11 mouse cellular contexts compared by ENCODE assay signal in the genomic region with DNA sequence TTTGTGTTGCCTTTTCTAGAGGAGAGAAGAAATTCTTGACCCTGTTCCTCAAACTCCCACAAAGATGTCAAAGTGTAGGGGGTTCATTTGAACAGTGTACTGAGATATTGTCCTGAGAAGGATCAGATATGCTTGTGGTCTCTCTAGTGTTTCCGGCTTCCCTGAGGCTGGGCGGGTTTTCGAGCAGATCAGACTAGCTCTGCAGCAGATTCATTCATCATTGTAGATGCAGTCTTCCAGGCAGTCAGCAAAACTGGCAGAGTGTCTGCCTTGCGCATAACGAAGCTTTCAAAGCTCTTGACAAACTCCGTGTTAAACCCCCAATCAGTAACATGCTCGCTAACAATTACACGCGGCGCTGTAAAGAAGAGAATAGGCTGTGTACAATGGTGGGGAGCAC.
DNase-seq lines count a peak whose midpoint lies in the region; ATAC-seq and TF ChIP-seq lines count a peak whose summit lies in the region.
"Had no signal": no experiment of that assay in that cellular context is flagged by ENCODE, and none has a peak within 500 bp of the region (broad histone marks: within the 10 kb centered on the region; RNA-seq: fewer than 3 reads in every experiment).

No protein-coding gene starts in this region.

- peak; percentile 68 for ATAC-seq in hindbrain, embryonic 16.5 days
- no peak for ATAC-seq in hindbrain, embryonic 11.5 days (ENCODE audit: low FRiP score)
- ATAC-seq in neural tube, embryonic 15.5 days (ENCODE audit: low FRiP score) = no peak

- H3K27me3 ChIP-seq in hindbrain, embryonic 16.5 days (replicated peaks; ENCODE audit: control insufficient read depth, insufficient read depth, low read length) = no peaks in the 10 kb centered on the region
- H3K27me3 ChIP-seq in hindbrain, embryonic 11.5 days (ENCODE audit: control insufficient read depth, insufficient read depth, low read length) = no peaks in the 10 kb centered on the region
- no peaks in the 10 kb centered on the region for H3K27me3 ChIP-seq in neural tube, embryonic 15.5 days (replicated peaks)
- no peaks in the 10 kb centered on the region for H3K27me3 ChIP-seq in heart, adult 2 months (ENCODE audit: control insufficient read depth, insufficient read depth, low read length)
- H3K27me3 ChIP-seq: neural tube, embryonic 13.5 days had no signal

- no peaks in the 10 kb centered on the region for H3K36me3 ChIP-seq in hindbrain, embryonic 16.5 days (ENCODE audit: control insufficient read depth, insufficient read depth, low read length)
- no peaks in the 10 kb centered on the region for H3K36me3 ChIP-seq in hindbrain, embryonic 11.5 days (ENCODE audit: control insufficient read depth, insufficient read depth, low read length)
- no peaks in the 10 kb centered on the region for H3K36me3 ChIP-seq in neural tube, embryonic 15.5 days
- H3K36me3 ChIP-seq in heart, adult 2 months (ENCODE audit: control insufficient read depth, insufficient read depth, low read length) = no peaks in the 10 kb centered on the region
- H3K36me3 ChIP-seq: neural tube, embryonic 13.5 days had no signal

- TF ChIP-seq EP300 in heart, adult 2 months (IDR thresholded peaks at IDR 0.05; ENCODE audit: insufficient read depth, low read depth, low read length) = no peak

- no peak overlapping the region for H3K9ac ChIP-seq in hindbrain, embryonic 16.5 days (ENCODE audit: low read depth, low read length)
- no peak overlapping the region for H3K9ac ChIP-seq in hindbrain, embryonic 11.5 days (ENCODE audit: low read depth, low read length)
- no peak overlapping the region for H3K9ac ChIP-seq in neural tube, embryonic 15.5 days (replicated peaks)
- no peak overlapping the region for H3K9ac ChIP-seq in heart, adult 2 months (ENCODE audit: low read depth, low read length)
- H3K9ac ChIP-seq: neural tube, embryonic 13.5 days had no signal

- TF ChIP-seq CTCF in heart, adult 2 months (IDR thresholded peaks at IDR 0.05) = no peak

- H3K4me1 ChIP-seq in hindbrain, embryonic 16.5 days (ENCODE audit: control insufficient read depth, insufficient read depth, low read depth, low read length) = no peaks in the 10 kb centered on the region
- no peaks in the 10 kb centered on the region for H3K4me1 ChIP-seq in hindbrain, embryonic 11.5 days (replicated peaks; ENCODE audit: control insufficient read depth, insufficient read depth, low read length)
- 0 out of 2 replicates have a peak, but pooled peaks cover 6% of the 10 kb centered on the region for H3K4me1 ChIP-seq in neural tube, embryonic 15.5 days
- no peaks in the 10 kb centered on the region for H3K4me1 ChIP-seq in heart, adult 2 months (ENCODE audit: control insufficient read depth, insufficient read depth, low read length)

- no peak overlapping the region for H3K4me3 ChIP-seq in hindbrain, embryonic 16.5 days (ENCODE audit: low read length)
- no peak overlapping the region for H3K4me3 ChIP-seq in hindbrain, embryonic 11.5 days (ENCODE audit: low read depth, low read length)
- H3K4me3 ChIP-seq in neural tube, embryonic 15.5 days (replicated peaks) = no peak overlapping the region
- no peak overlapping the region for H3K4me3 ChIP-seq in heart, adult 2 months
- H3K4me3 ChIP-seq: neural tube, embryonic 13.5 days had no signal

- H3K27ac ChIP-seq in hindbrain, embryonic 16.5 days (ENCODE audit: low read depth, low read length) = no peak overlapping the region
- H3K27ac ChIP-seq in hindbrain, embryonic 11.5 days (ENCODE audit: low read depth, low read length) = no peak overlapping the region
- no peak overlapping the region for H3K27ac ChIP-seq in neural tube, embryonic 15.5 days (replicated peaks)
- H3K27ac ChIP-seq in heart, adult 2 months = no peak overlapping the region
- H3K27ac ChIP-seq: neural tube, embryonic 13.5 days had no signal

- intact Hi-C loops in heart, adult 2 months (cut with DNase I) = no loop called here

- no peaks in the 10 kb centered on the region for H3K79me2 ChIP-seq in heart, adult 2 months (replicated peaks; ENCODE audit: control insufficient read depth, insufficient read depth, low read length)

- no peaks in the 10 kb centered on the region for H3K9me3 ChIP-seq in hindbrain, embryonic 16.5 days (ENCODE audit: control insufficient read depth, low read length)
- H3K9me3 ChIP-seq in hindbrain, embryonic 11.5 days (ENCODE audit: control insufficient read depth, low read length) = no peaks in the 10 kb centered on the region
- no peaks in the 10 kb centered on the region for H3K9me3 ChIP-seq in neural tube, embryonic 15.5 days (replicated peaks)
- H3K9me3 ChIP-seq: neural tube, embryonic 13.5 days had no signal

- DNase-seq in hindbrain, embryonic 11.5 days (ENCODE audit: low spot score) = no peak
- peak; percentile 8 for DNase-seq in right cerebral cortex, adult 18-20 months
- no peak for DNase-seq in right cerebral cortex, postnatal 36 days (ENCODE audit: low spot score in 2 of 2)
- DNase-seq in ovary, adult 18-20 months (ENCODE audit: low spot score) = peak; percentile 13
- DNase-seq in heart, adult 2 months = no peak
- no peak for DNase-seq in lung, postnatal 36 days
- DNase-seq: cerebellum, adult 11-12 months; lung, postnatal 14 days had no signal

- no peak for TF ChIP-seq POLR2A in heart, adult 2 months (IDR thresholded peaks at IDR 0.05; ENCODE audit: insufficient read depth, low read depth, low read length)

- 72% methylated on average over 10 of the region's 10 CpGs for WGBS in hindbrain, embryonic 16.5 days
- WGBS in hindbrain, embryonic 11.5 days = 88% methylated on average over 10 of the region's 10 CpGs
- 79% methylated on average over 10 of the region's 10 CpGs for WGBS in neural tube, embryonic 15.5 days
- 56% methylated on average over 10 of the region's 10 CpGs for WGBS in heart, adult 2 months

- H3K4me2 ChIP-seq in hindbrain, embryonic 16.5 days (ENCODE audit: low read length) = 0 out of 2 replicates have a peak overlapping the region, but pooled peaks have one; percentile 9
- H3K4me2 ChIP-seq in hindbrain, embryonic 11.5 days (replicated peaks; ENCODE audit: low read depth, low read length) = no peak overlapping the region
- H3K4me2 ChIP-seq in neural tube, embryonic 15.5 days = no peak overlapping the region
- H3K4me2 ChIP-seq: neural tube, embryonic 13.5 days had no signal

Comparison
In these comparisons a context has a peak if more than half of its experiments do, and no peak if none do; other contexts are left out.
1. DNase-seq: peak in right cerebral cortex, adult 18-20 months (single experiment) and ovary, adult 18-20 months (single experiment); none in hindbrain, embryonic 11.5 days (single experiment), right cerebral cortex, postnatal 36 days (0 of 2), heart, adult 2 months (0 of 2) and lung, postnatal 36 days (single experiment).